Mouse (Mus musculus) embryo, embryonic 9.5 days (tissue): ENCODE measurements around the gene Alcam.

Experiments used
- DNase-seq: peaks from one replicate; pipeline ENCODE4 v3.0.0-alpha.2; 2017; ENCODE audit errors: extremely low spot score

Alcam gene

DNA sequence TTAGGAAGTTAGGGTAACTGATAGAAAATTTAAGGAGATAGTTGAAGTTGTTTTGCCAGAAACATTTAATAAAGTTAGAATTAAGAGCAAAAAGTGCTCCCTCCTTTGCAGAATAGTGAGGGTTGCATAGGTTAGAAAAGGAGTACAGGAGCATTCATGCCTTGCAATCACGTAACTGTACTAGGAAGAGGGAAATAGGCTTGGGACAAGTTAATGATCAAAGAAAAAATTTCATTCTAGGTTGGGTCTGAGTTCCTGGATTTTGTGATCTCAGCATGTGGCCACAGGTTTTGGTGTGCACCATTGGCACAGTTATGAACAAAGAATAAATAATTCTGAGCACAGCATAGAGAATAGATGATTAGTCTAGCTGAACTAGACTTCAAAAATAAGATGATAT lies 192.1 kb downstream of the Alcam start:
- DNase-seq = no peak

DNA sequence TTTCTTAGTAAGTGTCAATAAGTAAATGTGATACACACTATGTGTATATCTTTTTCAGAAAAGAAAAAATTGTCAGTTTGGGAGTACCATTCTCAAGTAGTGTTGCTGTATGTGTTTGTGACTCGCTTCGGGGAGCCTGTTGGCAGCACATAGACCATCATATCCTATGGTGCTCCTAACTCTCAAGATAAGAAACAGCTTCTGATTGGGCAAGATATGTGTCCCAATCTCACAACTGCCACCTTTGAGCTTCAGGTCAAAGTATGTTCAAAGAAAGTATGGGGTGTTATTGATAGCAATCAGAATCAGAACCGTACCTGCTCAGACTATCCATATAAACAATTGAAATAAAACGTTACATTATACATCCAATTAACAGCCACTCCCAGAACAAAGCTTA lies 202.9 kb downstream of the Alcam start:
- DNase-seq = no peak

DNA sequence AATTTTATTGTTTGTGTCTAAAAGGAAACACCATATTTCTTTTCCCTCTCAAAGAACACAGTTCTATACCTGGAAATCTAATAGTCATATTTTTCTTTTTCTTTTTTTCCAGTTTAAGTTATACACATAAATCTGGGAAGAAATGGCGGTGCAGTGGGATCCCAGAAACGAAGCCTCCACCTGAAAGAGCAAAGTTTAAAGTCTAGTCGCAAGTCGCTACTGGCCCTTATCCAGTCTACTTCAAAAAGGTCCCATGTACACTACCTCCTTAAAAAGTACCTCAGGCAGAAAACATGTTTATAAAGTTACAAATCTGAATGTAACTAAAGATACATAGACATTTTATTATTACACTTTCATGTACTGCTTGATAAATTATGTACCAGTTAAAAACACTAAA lies 203.7 kb downstream of the Alcam start:
- no peak for DNase-seq

DNA sequence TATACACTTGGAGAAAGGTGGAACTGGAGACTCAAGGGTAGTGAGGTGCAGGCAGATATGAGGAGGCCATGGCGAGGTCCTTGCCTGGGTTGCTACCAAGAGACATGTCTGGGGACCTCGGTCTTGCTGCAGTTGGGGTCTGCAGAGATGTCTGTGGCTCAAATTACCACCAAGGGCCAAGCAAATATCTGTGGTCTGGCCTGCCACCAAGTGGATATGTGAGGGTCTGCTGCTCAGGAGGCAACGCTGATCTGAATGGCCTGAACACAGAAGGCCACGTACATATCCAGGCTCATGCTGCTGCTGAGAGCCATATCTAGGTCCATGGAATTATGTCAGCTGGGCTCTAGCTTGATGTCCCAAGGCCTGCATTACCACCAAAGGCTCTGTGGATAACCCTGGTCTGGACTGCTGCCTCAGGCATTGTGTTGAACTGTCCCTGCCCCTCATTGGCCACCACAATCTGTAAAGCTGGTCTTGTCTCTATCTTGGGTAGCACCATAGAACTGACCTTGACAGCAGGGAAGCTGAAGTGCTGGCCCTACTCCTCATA lies 210.4 kb downstream of the Alcam start:
- no peak for DNase-seq

DNA sequence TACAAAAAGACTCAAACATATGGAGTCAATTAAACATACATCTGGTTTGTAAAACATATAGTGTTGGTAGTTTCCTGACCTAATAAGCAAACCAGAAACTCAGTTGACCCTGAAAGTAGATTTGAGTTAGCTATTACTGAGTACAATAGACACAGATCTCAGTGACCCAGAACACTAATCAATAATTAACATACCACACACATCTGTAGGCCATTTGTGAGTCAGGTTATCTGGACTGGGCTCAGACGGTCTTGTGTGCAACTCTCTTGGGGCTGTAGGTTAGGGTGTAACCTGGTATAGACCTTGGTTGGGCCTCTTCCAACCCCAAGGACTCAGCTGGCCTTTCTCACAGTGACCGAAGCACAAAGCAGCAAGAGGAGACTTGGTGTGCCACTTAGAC lies 211.7 kb downstream of the Alcam start:
- no peak for DNase-seq

DNA sequence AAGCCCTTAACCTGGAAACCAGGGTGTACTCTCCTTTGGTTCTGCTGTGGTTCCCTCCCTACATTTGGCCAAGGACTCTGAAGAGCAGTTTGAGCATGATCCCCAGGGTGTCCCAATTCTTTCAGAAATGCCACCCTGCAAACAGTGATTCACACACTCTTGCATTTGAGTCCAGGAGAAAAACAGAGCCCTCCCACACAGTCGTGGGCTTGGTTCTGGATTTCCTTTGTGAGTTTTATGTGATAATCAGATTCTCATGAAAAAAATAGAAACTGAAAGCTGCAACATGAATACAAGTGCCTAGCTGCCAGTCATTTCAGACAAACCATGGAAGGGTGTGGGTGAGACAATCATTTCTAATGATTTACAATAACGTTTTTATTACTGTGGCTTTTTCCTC lies 223.9 kb downstream of the Alcam start:
- no peak for DNase-seq

DNA sequence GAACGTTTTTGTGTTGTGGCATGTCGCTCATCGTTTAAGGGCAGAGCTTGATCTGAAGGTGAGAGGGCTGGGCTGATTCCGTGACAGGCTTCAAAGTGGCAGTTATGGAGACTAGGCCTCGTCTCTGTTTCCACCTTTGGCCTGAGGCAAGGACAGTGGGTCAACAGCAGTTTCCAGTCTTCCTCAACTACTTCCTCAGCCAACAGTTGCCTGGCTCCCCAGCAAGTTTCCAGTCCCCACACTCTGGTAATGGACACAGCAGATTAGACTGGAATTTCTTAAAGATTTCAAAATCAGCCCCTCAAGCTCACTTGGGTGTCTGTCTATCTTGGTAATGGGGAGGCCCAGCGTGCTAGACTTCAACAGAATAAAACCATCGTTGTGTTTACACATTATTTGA lies 224.4 kb downstream of the Alcam start:
- no peak for DNase-seq

DNA sequence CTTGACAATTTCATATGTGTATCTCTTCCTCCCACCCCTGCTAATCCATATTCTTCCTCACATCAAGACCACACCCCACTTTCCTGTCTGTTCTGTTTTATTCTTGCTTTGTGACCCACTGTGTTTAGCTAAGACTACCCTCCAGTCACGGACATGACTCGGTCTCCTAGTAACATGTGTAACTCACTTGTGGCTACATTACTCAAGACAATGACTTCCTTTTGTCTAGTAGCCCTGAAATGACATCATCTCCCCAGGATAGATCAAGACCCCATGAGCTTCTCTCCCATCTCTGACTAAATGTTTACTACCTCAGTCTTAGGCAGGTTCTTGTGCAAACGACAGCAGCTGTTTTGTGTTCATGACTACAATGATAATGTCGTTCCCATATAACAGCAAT lies 231.0 kb downstream of the Alcam start:
- no peak for DNase-seq

DNA sequence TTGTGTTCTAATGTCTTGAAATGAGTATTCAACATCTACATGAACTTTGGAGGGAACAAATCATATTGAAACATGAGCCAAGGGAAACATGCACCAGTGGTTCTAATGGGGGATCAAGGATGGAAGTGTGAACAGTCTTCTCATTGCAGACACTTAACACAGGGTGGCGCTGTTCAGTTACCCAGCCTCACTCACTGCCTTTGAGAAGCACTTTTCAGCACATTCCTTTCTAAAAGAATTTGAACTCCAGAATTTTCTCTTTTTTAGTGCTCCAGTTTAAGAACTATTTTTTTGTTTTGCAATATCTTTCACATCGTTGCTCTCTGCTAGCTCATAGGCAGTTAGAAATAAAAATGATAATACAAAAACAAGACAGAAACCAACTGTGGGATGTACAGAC lies 234.8 kb downstream of the Alcam start:
- DNase-seq = peak; percentile 47

DNA sequence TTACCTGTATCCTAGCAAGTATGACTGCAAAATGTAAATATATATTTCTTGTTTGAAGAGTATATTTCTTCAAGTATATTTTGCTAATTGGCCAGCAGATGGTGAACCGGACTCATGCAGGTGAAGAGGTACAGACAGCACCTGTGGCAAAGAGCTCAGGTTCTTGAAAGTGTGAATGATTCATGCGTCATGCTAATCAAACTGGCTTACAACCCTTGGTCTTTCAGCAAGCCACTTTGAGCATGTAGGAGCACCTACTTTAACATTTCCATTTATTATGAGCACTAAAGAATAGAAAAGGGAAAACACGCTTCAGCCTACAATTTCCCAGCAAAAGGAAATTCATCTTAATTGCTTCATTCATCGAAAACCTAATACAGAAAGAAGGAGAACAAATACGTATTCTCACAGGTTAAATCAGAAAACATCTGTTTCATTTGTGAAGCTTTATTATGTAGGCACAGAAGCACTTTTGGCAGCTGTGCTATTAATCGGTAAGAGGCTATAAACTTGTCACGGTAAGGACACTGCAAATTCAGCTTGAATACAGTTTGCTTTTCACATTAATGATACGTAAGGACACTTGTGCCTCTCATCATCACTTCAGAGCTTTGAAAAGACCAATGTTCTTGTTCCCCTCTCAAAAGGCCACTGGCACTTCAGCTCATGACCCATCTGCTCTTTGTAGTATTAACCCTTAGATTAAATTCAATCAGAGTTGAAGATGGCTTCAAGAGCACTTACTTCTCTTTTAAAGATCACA lies 242.8 kb downstream of the Alcam start:
- no peak for DNase-seq

DNA sequence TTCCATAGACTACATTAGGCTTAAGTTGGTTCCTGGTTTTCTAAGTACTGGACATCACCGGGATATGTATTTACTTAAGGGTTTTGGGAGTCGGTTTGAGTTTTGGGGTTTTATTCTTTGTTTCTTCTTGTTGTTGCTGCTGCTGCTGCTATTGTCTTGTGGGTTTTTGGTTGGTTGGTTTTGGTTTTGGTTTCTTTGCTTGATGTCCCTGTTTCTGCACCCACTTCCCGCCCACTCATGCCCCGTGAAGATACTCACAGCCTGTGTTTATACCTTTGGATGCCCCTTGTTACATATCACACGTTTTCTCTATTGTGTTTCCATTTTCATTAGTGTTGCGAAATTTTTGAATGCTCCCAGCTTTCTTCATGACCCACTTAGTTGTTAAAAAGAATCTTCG lies 253.8 kb downstream of the Alcam start:
- no peak for DNase-seq
